Mouse (Mus musculus) testis, adult 2 months (tissue): ENCODE data around the gene Gde1.

Source experiments
- CTCF ChIP-seq: fragments of 200-500 bp; IDR thresholded peaks from 2 replicates; pipeline ENCODE4 v1.5.1; 2012; ENCODE audit warnings: low read depth, mild to moderate bottlenecking, inconsistent platforms, low read length, moderate library complexity; ENCODE audit not compliant: control insufficient read depth, insufficient read depth, insufficient replicate concordance
- POLR2A ChIP-seq: fragments of 200-500 bp; IDR thresholded peaks from 2 replicates; pipeline ENCODE4 v1.6.1; 2012; ENCODE audit warnings: low read depth, mild to moderate bottlenecking, inconsistent platforms, low read length, moderate library complexity; ENCODE audit not compliant: control insufficient read depth

- TF ChIP-seq CTCF (no peak), POLR2A (no peak)
Observed at GRCm38 (mm10) chr7:118650119-118650518, 55.5 kb downstream of the Gde1 start.
